Mouse (Mus musculus) adrenal gland, adult (tissue): ENCODE results near the gene Cyp24a1.

Experiments
- DNase-seq, 2 experiments: peaks; one replicate each; pipeline ENCODE4 v3.0.0; 2022 to 2023; ENCODE audit warnings: low spot score in 1 of 2; ENCODE audit not compliant: inconsistent age in 2 of 2

Cyp24a1 gene

DNA sequence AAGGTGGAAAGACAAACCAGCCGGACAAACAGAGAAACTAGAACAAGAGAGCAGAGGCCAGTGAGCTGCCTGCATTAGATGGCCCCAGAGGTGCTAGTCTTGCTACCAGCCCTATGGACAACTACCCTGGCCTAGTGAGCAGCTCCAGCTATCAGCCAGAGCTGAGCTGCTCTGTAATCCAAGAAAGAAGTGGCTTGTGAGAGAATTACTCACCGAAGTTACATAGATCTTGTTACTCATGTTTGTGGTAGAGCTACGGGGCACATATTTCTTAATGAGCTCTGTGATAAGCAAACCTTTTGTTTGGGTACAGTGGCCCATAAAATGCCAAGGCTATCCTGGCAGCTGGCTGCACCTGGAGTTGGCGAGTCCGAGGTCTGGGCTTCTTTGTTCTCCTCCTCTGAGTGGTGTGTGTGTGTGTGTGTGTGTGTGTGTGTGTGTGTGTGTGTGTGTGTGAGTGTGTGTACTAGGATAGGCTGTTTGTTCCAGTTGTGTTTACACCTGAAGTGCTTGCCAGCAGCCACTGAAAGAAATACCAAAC is 50.0 kb downstream of the Cyp24a1 start:
- DNase-seq: peak; percentile 27 to 60

DNA sequence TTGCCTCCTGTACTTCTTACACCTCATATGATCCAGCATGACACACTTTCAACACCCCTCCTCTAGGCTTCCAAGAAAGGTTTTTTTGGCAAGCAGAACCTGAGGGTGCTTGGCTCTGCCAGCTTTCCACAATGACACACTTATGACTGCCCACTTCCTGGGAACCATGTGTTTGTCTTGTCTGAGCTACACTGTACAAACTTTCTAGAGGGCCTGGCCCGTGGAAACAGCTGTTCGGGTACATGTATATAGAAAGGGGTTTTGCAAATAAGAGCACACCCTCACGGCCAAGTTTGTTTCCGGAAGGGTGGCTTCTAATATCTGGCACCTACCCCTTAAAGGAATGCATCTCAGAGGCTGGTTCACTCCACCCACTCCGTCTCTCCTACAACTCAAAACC is 51.1 kb downstream of the Cyp24a1 start:
- peak in 1 of 2 experiments; percentile 28 for DNase-seq

GRCm38 (mm10) chr2:170442535-170442934 is 54.4 kb downstream of the Cyp24a1 start:
- peak; percentile 37 to 75 for DNase-seq

- DNase-seq: no peak
These were observed 58.2 kb downstream of the Cyp24a1 start for GRCm38 (mm10) chr2:170438782-170439181.

DNA sequence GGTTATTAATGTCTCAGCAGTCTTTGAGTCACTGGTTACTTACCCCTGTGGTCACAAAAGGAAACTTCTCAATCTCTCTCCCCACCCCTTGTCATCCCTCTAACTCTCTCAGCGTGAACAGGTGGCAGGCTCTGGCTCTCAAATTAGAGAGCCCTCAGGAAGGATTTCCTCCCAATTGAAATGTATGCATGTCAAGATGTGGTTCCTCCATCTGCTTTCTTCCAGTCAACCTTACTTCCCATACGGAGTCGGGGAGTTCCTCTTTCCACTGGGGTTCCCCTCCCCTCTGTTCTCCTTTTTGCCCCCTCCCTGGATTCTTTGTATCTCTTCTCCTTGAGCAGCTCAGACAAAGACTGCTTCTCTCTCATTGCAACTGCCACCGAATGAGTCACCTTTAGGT is 60.7 kb downstream of the Cyp24a1 start:
- DNase-seq: no peak
